Mouse (Mus musculus) cerebellum, adult 2 months (tissue): Measurements from ENCODE around the gene Pkib.

Source experiments
- CTCF ChIP-seq: fragments of 200-500 bp; IDR thresholded peaks from 2 replicates; pipeline ENCODE4 v1.5.1; 2011; ENCODE audit warnings: low read depth, mild to moderate bottlenecking, control low read depth, low read length, moderate library complexity, borderline replicate concordance; ENCODE audit not compliant: insufficient read depth
- POLR2A ChIP-seq: fragments of 200-500 bp; IDR thresholded peaks from 2 replicates; pipeline ENCODE4 v1.6.1; 2011; ENCODE audit warnings: low read length, control low read depth, borderline replicate concordance; ENCODE audit not compliant: insufficient read depth

- TF ChIP-seq POLR2A = no peak
- no peak for TF ChIP-seq CTCF
These were observed 89.3 kb downstream of the Pkib start for GRCm38 (mm10) chr10:57721035-57721434.
